Mouse (Mus musculus): ENCODE data around the gene Chchd10.
"Not testable (repeated sequence)": the region's sequence is repeated elsewhere in the genome, so short reads cannot be mapped to it uniquely, and the experiment has no call there.

The Chchd10 gene

DNA sequence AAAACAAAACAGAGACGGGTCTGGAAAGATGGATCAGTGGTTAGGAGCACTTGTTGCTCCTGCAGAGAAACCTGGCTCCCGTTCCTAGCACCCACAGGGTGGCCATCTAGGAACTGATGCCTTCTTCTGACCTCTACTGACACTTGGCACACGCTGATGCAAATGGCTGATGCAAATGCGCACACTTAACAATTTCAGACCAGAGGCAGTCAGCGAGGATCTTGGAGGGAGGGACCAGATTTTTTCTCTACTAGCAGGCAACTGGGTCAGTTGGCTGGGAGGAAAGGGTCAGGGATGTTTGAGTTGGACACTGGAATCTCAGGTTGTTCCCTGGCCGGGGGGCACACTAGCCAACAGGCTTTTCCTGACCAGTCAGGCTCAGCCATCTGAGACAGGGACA lies at the start of gene Chchd10:
Gene Chchd10, plus strand, starts transcription at position 240 of the 400 bp plus-strand sequence.
- DNase-seq: no peak

DNA sequence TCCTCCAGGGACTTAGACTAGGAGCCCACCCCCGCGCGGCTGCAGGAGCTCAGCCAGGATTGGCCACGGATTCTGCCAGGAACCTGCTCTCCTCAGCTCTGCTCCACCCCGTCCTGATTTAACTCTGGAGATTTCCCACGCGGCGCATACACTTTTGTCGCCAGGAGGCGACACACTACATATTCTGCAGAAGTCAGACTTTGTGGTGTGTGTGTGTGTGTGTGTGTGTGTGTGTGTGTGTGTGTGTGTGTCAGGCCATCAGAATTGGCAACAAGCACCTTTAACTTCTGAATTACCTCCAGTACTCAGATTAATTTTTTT lies 49.7 kb upstream of the Chchd10 start:
- DNase-seq: peak; percentile 85

- DNase-seq: no peak
Observed at GRCm38 (mm10) chr10:75884742-75885141, 48.2 kb upstream of the Chchd10 start.

GRCm38 (mm10) chr10:75887504-75887903 lies 45.4 kb upstream of the Chchd10 start:
- DNase-seq: not testable (repeated sequence)

DNA sequence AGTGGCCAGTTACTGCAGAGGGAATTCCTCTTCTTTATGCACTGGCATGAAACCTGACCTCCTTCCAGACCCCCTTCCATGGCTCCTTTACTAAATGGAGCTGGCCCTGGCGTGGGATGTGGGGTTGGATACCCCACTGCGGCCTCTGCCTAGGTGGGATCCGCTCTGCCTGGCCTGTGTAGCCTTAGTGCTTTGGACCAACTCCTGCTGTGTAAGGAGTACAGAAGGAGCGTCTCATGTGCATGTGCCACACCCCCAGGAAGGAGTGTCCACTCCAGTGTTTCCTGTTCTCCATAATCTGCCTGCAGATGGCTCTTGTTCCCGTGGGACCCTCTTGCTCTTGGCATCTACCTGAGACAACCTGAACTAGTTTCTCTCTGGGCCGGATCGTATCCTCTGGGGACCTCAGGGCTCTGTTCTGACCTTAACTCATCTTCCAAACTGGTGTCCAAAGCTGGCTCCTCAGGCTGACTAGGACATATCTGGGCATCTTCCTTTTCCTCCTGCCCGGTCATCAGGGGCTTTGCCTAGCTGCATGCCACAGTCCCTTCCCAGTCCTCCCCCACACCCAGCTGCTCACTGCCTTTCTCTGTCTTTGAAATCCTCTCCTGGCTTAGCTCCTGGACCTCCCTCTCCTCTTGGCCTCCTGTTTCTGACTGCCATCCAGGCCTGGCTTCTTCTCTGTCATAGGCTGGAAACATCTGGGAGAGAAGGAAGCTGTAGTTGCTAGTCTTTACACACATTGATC lies 43.4 kb upstream of the Chchd10 start:
- DNase-seq: no peak

DNA sequence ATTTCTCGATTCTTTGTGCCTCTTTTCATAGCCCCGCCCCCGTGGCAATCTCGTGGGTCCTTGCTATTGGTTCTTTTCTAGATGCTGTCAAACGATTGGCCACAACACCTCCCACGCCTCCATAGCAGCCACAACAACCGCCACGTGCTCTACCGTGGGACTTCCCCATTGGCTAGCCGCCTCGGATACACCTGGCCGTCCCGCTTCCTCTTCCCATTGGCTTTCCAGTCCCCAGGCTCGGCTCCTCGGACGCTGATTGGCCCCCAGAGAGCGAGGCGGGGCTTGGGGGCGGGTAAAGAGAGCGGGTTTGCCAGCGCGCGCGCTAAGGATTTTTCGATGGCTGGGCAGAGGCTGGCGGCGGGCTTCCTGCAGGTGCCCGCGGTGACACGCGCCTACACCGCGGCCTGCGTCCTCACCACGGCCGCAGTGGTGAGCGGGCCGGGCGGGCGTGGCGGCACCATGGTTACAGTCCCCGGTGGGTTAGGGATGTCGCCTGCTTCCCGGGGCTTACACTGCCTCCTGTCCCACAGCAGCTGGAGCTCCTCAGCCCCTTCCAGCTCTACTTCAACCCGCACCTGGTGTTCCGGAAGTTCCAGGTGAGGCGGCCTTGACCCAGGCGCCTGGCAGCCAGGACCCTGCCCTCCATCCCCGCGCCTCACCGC lies 39.7 kb upstream of the Chchd10 start, which contains the start of gene Derl3:
Gene Derl3, plus strand, starts transcription at position 325 of the 662 bp plus-strand sequence.
- DNase-seq: peak; percentile 93

GRCm38 (mm10) chr10:75894601-75895000 lies 38.3 kb upstream of the Chchd10 start:
- DNase-seq: no peak

- no peak for DNase-seq
Observed at GRCm38 (mm10) chr10:75895730-75896129, 37.2 kb upstream of the Chchd10 start.

- no peak for DNase-seq
Observed at GRCm38 (mm10) chr10:75896208-75896607, 36.7 kb upstream of the Chchd10 start.

- DNase-seq: peak; percentile 85
Observed at GRCm38 (mm10) chr10:75897373-75897772, 35.6 kb upstream of the Chchd10 start.

DNA sequence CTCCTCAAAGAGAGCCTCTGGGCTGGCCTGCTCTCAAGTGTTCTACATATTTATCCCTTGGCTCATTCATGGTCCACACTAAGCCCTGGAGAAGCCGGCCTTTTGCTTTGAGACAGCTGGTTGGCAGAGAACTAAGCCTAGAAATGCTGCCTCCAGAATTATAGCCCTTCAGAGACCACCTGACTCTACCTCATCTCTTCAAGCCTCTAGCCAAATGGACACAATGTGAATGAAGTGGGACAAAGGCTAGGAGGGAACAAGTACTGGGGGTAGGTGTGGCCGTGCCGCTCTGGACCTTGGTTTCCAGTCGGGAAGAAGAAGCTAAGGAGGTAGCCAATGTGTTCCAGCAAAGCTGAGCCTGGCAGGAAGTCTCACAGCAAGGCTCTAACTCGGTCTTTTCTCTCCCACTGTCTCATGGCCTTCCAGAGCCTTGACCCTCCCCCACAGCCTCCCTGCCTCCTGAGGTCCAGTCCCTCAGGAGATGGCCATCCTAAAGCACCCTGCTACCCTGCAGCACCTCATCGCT lies 34.8 kb upstream of the Chchd10 start:
- no peak for DNase-seq

DNA sequence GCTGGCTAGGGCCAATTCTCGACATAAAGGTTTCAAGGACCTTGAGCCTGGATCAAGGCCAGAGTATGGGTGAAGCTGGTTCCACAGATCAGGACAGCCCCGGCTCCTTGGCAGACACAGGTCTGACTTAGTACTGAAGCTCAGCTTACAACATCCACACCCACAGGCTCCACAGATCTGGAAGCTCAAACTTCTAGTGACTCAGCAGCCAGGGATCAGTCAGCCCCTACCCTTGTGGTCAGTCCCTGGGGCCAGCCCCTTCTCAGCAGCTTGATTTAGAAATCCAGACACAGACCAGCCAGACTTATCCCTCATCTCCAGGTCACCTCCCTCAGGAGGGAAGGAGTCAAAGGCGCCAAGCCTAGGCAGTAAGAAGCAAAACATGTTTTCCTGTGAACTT lies 34.1 kb upstream of the Chchd10 start:
- DNase-seq: peak; percentile 42

DNA sequence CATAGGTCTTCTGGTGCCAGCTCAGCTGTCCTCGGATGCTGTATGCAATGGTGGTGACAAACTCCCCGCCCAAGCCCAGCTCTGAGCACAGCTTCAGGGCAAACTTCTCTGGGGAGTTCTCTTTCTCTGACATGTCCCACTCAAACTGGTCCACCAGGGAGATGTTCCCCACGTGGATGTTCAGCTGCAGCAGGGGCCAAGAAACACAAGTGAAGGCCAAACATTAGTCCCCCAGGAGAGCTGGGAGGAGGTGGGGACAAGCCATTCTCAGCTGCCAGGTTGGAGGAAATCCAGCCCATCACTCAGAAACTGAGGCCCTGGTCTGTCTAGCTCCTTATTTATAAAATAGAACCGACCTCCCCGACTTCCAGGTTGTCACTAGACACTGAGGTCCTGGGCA lies 28.5 kb upstream of the Chchd10 start:
- DNase-seq: no peak

DNA sequence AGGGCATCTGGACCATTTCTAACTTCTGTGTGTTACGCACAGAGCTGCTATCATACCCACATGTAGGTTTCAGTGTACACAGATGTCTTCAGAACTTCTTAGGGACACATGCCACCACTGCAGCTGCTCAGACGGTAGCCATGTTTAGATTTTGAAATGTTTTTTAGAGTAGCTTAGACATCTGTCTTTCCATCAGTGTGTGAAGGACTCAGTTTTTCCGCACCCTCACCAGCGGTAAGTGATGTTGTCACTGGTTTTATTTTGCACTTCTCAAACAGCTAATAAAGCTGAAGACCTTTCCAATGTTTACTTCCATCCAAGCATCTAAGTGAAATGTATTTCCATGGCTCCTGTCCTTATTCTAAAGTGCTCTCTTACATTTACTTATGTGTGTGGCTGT lies 26.0 kb upstream of the Chchd10 start:
- no peak for DNase-seq

DNA sequence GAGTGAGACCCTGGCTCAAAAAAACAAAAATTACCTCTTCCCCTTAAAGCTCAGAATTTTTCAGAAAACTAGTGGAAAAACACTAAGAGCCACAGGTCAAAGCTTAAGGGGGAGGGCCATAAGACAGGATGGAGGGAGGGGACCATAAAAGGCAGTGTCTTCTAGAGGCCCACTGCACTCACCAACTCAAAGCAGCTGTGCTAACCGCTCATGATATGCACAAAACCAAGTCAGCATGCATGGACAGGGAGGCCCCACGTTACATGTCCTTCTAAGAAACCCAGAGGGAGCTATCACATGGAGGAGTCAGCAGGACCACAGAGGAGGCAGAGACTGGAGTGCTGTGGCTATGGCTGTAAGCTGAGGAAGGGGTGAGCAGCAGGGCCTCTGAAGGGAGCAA lies 22.2 kb upstream of the Chchd10 start:
- DNase-seq: no peak

DNA sequence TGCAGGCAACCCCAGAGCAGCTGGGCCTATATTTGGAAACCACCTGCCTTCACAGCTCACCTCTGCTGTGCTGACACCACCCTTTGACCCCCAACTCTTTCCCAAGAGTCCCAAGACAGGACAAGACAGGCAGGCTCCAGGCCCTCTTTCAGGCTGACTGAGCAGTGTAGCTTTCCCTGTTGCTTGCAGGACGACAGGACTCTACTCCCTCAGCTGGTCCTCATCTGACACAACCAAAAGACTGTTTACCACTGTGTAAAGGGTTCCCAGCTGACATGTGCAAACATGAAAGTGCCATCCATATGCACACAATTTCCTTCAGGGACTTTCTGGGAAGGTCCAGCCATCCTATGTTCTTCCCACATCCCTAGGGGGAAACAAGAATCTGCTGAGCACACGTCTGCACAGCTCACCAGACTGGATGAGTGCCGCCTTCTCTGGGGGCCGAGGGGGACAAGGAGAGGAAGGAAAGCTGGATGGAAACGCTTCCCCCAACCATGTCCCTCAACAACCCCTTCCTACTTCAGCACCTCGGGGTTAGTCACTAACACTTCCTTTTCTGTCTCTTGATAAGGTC lies 19.8 kb upstream of the Chchd10 start:
- no peak for DNase-seq

DNA sequence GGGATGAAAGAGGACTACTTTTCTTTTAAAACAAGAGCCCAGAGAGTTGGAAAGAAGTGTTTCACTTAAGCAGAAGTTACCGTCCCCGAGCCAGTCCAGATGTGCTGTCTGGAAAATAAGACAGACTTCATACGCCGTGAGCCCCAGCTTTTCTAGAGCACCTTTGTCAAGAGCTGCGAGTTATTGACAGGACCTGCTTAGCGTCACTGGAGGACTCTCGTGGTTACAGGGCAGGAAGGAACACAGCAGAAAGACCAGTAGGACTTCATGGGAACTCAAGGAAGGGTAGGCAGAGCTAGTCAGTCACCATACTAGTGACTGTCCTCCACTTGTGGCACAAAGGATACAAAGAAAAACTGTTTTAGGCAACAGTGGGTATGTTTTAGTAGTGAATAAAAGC lies 17.4 kb upstream of the Chchd10 start:
- DNase-seq: no peak

GRCm38 (mm10) chr10:75916840-75917239 lies 16.1 kb upstream of the Chchd10 start:
- no peak for DNase-seq

DNA sequence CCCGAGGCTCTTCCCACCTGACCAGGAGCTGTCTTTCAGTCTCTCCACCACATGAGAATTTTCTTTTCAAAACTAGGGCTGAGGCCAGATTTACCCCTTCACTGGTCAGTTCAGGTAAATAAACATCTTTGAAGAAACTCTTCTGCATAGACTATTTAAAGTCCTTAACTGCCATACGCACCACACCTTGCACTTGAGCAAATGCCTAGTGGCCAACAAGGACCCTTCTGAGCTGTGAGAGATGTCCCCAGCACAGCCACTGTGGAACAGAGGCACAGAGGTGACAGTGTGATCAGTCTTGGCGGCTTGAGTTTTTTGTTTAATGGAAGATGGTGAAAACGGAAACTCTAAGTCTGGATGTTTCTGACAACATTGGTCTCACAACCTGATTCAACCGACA lies 13.9 kb upstream of the Chchd10 start:
- no peak for DNase-seq

GRCm38 (mm10) chr10:75921026-75921725 lies 11.8 kb upstream of the Chchd10 start, which contains the start of gene Smarcb1:
Gene Smarcb1 (minus strand): TSS chr10:75921617.
- peak; percentile 97 for DNase-seq

- DNase-seq: no peak
Observed at GRCm38 (mm10) chr10:75921726-75922560, 11.0 kb upstream of the Chchd10 start.

DNA sequence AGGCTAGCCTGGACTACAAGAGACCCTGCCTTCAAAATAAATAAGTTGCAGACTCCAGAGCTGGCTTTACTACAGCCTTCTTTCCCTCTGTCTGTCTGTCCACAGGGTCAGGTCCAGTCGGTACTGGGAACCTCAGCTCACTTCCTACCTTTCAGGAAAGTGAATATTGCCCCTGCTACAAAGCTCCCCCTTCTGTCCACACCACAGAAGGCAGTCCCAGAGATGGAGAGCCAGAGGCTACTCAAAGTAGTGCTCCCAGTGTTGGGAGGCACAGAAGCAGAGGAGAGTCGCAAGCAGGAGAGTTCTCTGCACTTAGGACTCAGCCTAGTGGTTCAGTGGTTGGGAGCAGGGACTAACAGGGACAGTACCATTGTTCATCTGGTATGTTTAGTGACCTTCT lies 8.6 kb upstream of the Chchd10 start:
- DNase-seq: no peak

Measured in kidney, adult 18-20 months (tissue).